Mouse (Mus musculus): ENCODE measurements around the gene Nubp2. TPM values are rescaled to one million over a fixed set of nuclear protein-coding genes. Genes with fewer than 3 reads are reported as not detected.

Nubp2 gene
- polyA plus RNA-seq, 1 experiment from 2014 or later, result 44.1 TPM

DNA sequence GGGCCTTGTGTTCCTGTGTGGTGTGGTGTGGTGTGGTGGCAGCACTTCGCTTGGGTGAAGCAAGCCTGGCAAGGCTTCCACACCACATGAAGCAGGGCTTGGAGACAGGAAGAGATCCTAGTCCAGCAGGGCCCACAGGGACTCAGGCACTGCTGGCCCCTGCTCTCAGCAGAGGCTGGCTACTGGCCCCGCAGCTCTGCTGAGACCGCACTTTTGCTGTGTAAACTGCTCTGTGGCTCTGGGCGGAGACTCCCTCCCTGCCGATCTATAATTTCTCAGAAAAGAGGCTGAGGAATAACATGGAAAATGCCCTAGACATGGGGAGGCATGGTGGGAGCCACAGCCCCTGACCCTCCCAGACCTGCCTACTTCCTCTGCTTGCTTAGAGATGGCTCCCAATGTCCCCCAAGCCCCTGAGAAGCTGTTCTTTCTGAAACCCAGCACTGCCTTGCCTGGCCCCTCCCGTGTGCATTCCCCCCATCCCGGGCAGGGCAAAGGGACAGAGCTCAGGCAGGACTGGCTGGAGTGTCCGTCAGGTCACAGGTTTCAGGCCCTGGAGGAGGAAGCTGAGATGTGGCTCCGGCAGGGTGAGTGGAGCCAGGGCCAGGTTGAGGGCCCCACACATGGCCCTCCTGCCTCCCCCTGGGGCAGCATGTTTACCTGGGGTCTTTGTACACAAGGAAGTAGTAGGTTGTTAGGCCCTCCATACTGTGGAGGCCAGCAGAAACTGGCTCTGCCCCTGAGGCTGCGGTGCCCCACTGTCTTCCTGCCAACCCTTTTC, 8.6 kb downstream of the Nubp2 start:
- Histone ChIP-seq H3K27me3 (ENCODE audit: control insufficient read depth, insufficient read depth, low read length) (no peaks in the 10 kb centered on the region), H3K4me2 (ENCODE audit: low read depth, low read length) (peak overlapping the region; percentile 44), H3K27ac (ENCODE audit: low read length) (peak overlapping the region; percentile 46; the same call in 1 of the 2 replicates), H3K36me3 (ENCODE audit: control insufficient read depth, insufficient read depth, low read length) (no peaks in the 10 kb centered on the region), H3K9ac (ENCODE audit: low read length) (peak overlapping the region; percentile 66), H3K4me3 (replicated peaks; ENCODE audit: low read length) (peak overlapping the region; percentile 16; the same call in 1 of the 2 replicates), H3K4me1 (ENCODE audit: control insufficient read depth, insufficient read depth, low read length) (peaks cover 6% of the 10 kb centered on the region; the same call in 1 of the 2 replicates), H3K9me3 (replicated peaks; ENCODE audit: control insufficient read depth, low read length) (no peaks in the 10 kb centered on the region)
- WGBS, result 33% methylated on average over 10 of the region's 10 CpGs
- ATAC-seq (ENCODE audit: insufficient read depth, low FRiP score), result peak; percentile 38

DNA sequence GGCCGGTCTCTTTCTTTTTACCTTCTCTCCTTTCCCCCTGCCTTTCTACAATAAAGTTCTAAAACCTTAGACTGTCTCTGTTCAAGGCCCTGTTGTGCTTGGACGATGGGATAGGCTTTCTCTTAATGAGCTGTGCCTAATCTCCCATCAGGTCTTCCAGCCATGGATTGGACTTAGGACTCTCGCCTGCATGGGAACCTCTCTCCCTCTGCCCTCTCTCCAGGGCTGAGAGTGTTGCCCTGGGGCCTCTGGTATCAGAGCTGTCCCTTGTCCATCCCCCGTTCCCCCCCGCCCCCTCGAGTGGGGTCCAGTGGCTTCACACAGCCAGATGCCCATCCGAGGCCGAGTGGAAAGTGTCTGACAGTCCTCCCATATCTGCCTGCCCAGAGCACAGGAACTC, 11.2 kb downstream of the Nubp2 start:
- Histone ChIP-seq H3K4me2 (ENCODE audit: low read depth, low read length) (no peak overlapping the region), H3K4me1 (ENCODE audit: control insufficient read depth, insufficient read depth, low read length) (peaks cover 6% of the 10 kb centered on the region; the same call in 1 of the 2 replicates), H3K27ac (ENCODE audit: low read length) (no peak overlapping the region), H3K4me3 (replicated peaks; ENCODE audit: low read length) (no peak overlapping the region), H3K36me3 (ENCODE audit: control insufficient read depth, insufficient read depth, low read length) (no peaks in the 10 kb centered on the region), H3K9me3 (replicated peaks; ENCODE audit: control insufficient read depth, low read length) (no peaks in the 10 kb centered on the region), H3K9ac (ENCODE audit: low read length) (no peak overlapping the region), H3K27me3 (ENCODE audit: control insufficient read depth, insufficient read depth, low read length) (no peaks in the 10 kb centered on the region)
- 78% methylated on average over 8 of the region's 8 CpGs for WGBS
- ATAC-seq (ENCODE audit: insufficient read depth, low FRiP score), result no peak

DNA sequence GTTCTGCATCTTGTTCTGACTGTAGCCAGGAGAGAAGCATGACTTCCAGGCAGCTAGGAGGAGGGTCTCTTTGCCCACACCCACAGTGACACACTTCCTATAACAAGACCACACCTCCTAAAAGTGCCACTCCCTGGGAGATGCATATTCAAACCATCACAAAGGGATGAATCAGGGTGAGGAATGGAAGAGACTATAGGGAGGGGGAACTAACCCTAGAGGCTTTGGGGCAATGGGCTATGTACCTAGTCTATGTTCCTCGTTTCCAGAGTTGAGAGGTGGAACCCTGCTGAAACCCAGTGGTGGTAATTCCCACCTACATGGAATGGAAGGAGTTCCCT, 11.8 kb downstream of the Nubp2 start:
- H3K27me3 ChIP-seq (ENCODE audit: control insufficient read depth, insufficient read depth, low read length), result no peaks in the 10 kb centered on the region
- no peak overlapping the region for H3K4me3 ChIP-seq (replicated peaks; ENCODE audit: low read length)
- H3K9ac ChIP-seq (ENCODE audit: low read length), result no peak overlapping the region
- ATAC-seq (ENCODE audit: insufficient read depth, low FRiP score), result no peak
- WGBS, result 56% methylated on average over 1 of the region's 1 CpGs
- no peaks in the 10 kb centered on the region for H3K36me3 ChIP-seq (ENCODE audit: control insufficient read depth, insufficient read depth, low read length)
- H3K9me3 ChIP-seq (replicated peaks; ENCODE audit: control insufficient read depth, low read length), result no peaks in the 10 kb centered on the region
- no peak overlapping the region for H3K4me2 ChIP-seq (ENCODE audit: low read depth, low read length)
- H3K4me1 ChIP-seq (ENCODE audit: control insufficient read depth, insufficient read depth, low read length), result peaks cover 6% of the 10 kb centered on the region; the same call in 1 of the 2 replicates
- no peak overlapping the region for H3K27ac ChIP-seq (ENCODE audit: low read length)

DNA sequence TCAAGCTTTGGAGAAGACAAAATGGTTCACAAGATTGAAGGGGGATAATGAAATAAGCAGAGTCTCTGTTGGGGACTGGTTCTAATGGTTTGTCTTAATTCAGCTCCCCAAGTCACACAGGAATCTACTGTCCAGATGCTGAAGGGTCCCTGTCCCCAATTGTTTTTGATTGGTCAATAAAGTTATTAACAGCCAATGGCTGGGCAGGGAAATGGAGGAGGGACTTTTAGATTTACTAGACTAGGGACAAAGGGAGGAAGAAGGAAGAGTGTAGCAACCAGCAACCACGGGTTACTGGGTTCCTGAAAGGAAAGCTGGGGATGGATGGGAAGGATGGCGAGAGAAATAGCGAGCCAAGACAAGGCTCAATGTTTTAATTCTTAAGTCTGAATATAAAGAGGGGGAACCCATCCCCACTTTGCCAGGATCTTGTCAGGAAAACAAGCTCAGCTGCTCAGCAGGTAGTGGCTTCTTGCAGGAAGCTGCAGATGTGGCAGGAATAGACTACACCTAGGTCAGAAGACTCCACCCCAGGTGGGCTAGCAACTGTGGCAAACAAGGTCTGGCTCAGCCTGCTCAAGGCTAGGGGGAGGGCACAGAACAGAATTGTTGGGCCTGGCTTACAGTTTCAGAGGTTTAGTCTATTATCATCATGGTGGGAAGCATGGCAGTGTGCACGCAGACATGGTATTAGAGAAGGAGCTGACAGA, 12.3 kb downstream of the Nubp2 start:
- no peaks in the 10 kb centered on the region for H3K27me3 ChIP-seq (ENCODE audit: control insufficient read depth, insufficient read depth, low read length)
- no peak overlapping the region for H3K4me3 ChIP-seq (replicated peaks; ENCODE audit: low read length)
- H3K4me1 ChIP-seq (ENCODE audit: control insufficient read depth, insufficient read depth, low read length), result peaks cover 6% of the 10 kb centered on the region; the same call in 1 of the 2 replicates
- 46% methylated on average over 4 of the region's 4 CpGs for WGBS
- no peak overlapping the region for H3K27ac ChIP-seq (ENCODE audit: low read length)
- no peaks in the 10 kb centered on the region for H3K36me3 ChIP-seq (ENCODE audit: control insufficient read depth, insufficient read depth, low read length)
- no peaks in the 10 kb centered on the region for H3K9me3 ChIP-seq (replicated peaks; ENCODE audit: control insufficient read depth, low read length)
- H3K4me2 ChIP-seq (ENCODE audit: low read depth, low read length), result no peak overlapping the region
- ATAC-seq (ENCODE audit: insufficient read depth, low FRiP score), result no peak
- no peak overlapping the region for H3K9ac ChIP-seq (ENCODE audit: low read length)

DNA sequence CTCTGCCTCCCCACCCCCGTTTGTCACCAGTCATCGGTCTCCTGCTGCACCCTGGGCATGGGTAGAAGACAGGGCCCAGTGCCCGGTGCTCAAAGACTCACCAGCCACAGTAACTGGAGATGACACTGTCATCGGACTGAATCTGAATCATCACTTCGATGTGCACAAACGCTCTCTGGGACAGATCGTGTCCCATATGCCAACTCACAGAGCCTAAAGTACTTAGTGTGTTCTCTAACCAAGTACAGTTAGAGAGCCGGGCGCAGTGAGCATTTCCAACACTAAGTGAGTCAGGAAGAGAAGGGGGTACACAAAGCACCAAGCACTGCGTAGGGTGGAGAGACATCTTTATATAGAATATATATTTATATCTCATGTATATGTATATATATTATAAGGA, 18.2 kb downstream of the Nubp2 start:
- Histone ChIP-seq H3K9ac (ENCODE audit: low read length) (no peak overlapping the region), H3K4me3 (replicated peaks; ENCODE audit: low read length) (no peak overlapping the region), H3K4me1 (ENCODE audit: control insufficient read depth, insufficient read depth, low read length) (no peaks in the 10 kb centered on the region), H3K27ac (ENCODE audit: low read length) (no peak overlapping the region), H3K9me3 (replicated peaks; ENCODE audit: control insufficient read depth, low read length) (no peaks in the 10 kb centered on the region), H3K4me2 (ENCODE audit: low read depth, low read length) (no peak overlapping the region), H3K36me3 (ENCODE audit: control insufficient read depth, insufficient read depth, low read length) (no peaks in the 10 kb centered on the region), H3K27me3 (ENCODE audit: control insufficient read depth, insufficient read depth, low read length) (no peaks in the 10 kb centered on the region)
- 90% methylated on average over 10 of the region's 10 CpGs for WGBS
- no peak for ATAC-seq (ENCODE audit: insufficient read depth, low FRiP score)

DNA sequence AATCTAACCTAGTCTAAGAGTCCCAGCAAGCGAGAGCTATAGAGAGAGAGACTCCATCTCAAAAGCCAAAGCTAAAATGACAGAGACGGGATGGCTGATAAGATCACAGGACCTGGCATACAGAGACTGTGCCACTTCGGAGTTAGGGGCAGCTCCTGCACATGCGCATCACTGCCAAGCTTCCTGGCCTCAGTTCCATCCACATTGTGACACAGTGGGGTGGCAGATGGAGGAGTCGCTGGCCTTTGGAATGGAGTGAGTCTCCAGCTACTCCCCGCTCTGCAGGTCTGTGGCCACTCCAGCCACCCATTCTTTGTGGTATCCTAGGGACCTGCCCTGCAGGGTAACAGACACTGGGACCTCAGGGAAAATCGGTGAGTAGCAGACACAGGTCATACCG, 20.4 kb downstream of the Nubp2 start, which contains the start of gene Igfals:
Gene Igfals, plus strand, starts transcription at position 222 of the 400 bp plus-strand sequence.
- no peaks in the 10 kb centered on the region for H3K27me3 ChIP-seq (ENCODE audit: control insufficient read depth, insufficient read depth, low read length)
- WGBS, result 87% methylated on average over 8 of the region's 8 CpGs
- H3K4me1 ChIP-seq (ENCODE audit: control insufficient read depth, insufficient read depth, low read length), result no peaks in the 10 kb centered on the region
- no peak within 1 kb of the TSS for H3K4me3 ChIP-seq (replicated peaks; ENCODE audit: low read length)
- peaks cover 7% of the 10 kb centered on the region; the same call in 1 of the 2 replicates for H3K36me3 ChIP-seq (ENCODE audit: control insufficient read depth, insufficient read depth, low read length)
- no peaks in the 10 kb centered on the region for H3K9me3 ChIP-seq (replicated peaks; ENCODE audit: control insufficient read depth, low read length)
- H3K9ac ChIP-seq (ENCODE audit: low read length), result no peak within 1 kb of the TSS
- H3K4me2 ChIP-seq (ENCODE audit: low read depth, low read length), result no peak within 1 kb of the TSS
- no peak for ATAC-seq (ENCODE audit: insufficient read depth, low FRiP score)
- no peak within 1 kb of the TSS for H3K27ac ChIP-seq (ENCODE audit: low read length)

DNA sequence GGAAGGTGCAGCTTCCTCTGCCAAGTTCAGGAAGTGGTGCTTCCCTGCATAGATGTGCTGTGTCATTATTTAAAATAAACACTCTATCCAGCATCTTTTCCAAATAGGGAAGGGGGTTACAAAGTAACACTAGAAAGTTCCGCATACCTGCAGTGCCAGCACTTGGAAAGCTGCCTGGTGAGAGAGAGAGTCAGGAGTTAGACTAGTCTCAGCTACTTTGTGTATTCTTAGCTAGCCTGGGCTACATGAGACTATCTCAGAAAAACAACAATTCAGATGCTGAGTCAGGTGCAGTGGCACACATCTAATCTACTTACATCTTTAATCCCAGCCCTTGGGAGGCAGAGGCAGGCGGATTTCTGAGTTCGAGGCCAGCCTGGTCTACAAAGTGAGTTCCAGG, 24.4 kb downstream of the Nubp2 start:
- Histone ChIP-seq H3K4me1 (ENCODE audit: control insufficient read depth, insufficient read depth, low read length) (no peaks in the 10 kb centered on the region), H3K9me3 (replicated peaks; ENCODE audit: control insufficient read depth, low read length) (no peaks in the 10 kb centered on the region), H3K4me3 (replicated peaks; ENCODE audit: low read length) (no peak overlapping the region), H3K27ac (ENCODE audit: low read length) (no peak overlapping the region), H3K36me3 (ENCODE audit: control insufficient read depth, insufficient read depth, low read length) (peaks cover 7% of the 10 kb centered on the region; the same call in 1 of the 2 replicates), H3K9ac (ENCODE audit: low read length) (no peak overlapping the region), H3K4me2 (ENCODE audit: low read depth, low read length) (no peak overlapping the region), H3K27me3 (ENCODE audit: control insufficient read depth, insufficient read depth, low read length) (no peaks in the 10 kb centered on the region)
- ATAC-seq (ENCODE audit: insufficient read depth, low FRiP score), result no peak
- WGBS, result 94% methylated on average over 3 of the region's 3 CpGs

DNA sequence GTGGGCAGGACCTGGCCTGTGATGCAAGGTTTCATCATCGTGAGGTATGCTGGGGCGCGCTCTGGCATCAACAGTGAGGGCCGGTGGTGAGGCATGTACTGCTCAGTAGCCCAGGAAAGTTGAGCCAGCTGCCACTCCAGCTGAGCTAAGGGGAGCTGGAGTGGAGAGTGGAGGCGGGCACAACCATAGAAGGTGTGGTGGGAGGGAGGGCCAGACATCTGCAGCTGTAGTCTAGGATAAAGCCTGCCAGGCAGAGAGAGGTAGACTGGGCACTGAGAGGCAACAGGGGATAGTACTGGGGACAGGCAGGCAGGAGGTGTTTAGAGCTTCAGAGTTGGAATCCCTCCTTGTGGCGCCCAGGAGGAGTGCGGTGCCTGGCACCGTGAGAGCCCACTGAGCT, 26.1 kb downstream of the Nubp2 start:
- Histone ChIP-seq H3K4me1 (ENCODE audit: control insufficient read depth, insufficient read depth, low read length) (no peaks in the 10 kb centered on the region), H3K4me2 (ENCODE audit: low read depth, low read length) (no peak overlapping the region), H3K9ac (ENCODE audit: low read length) (no peak overlapping the region), H3K9me3 (replicated peaks; ENCODE audit: control insufficient read depth, low read length) (no peaks in the 10 kb centered on the region), H3K36me3 (ENCODE audit: control insufficient read depth, insufficient read depth, low read length) (peaks cover 7% of the 10 kb centered on the region; the same call in 1 of the 2 replicates), H3K27me3 (ENCODE audit: control insufficient read depth, insufficient read depth, low read length) (no peaks in the 10 kb centered on the region), H3K27ac (ENCODE audit: low read length) (no peak overlapping the region), H3K4me3 (replicated peaks; ENCODE audit: low read length) (no peak overlapping the region)
- 92% methylated on average over 8 of the region's 8 CpGs for WGBS
- ATAC-seq (ENCODE audit: insufficient read depth, low FRiP score), result no peak

DNA sequence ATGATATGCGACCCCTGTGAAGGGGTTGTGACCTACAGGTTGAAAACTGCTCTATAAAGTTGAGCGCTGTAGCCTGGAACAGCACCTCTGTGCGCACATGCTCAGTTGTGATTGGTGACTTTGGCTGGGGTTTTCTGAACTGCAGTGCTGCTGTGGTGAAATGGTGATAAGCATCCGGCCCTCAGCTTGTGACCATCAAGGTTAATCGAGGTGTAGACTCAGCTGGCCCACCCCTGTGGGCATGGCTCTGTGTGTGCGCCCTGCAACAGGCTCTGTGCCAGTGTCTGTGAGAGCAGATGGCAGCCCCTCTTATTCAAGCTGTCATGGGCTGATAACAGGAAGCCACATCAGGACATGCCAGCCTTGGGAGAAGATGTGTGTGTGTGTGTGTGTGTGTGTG, 27.2 kb downstream of the Nubp2 start:
- Histone ChIP-seq H3K4me3 (replicated peaks; ENCODE audit: low read length) (no peak overlapping the region), H3K4me2 (ENCODE audit: low read depth, low read length) (no peak overlapping the region), H3K27me3 (ENCODE audit: control insufficient read depth, insufficient read depth, low read length) (no peaks in the 10 kb centered on the region), H3K36me3 (ENCODE audit: control insufficient read depth, insufficient read depth, low read length) (peaks cover 7% of the 10 kb centered on the region; the same call in 1 of the 2 replicates), H3K9ac (ENCODE audit: low read length) (no peak overlapping the region), H3K9me3 (replicated peaks; ENCODE audit: control insufficient read depth, low read length) (no peaks in the 10 kb centered on the region), H3K27ac (ENCODE audit: low read length) (no peak overlapping the region), H3K4me1 (ENCODE audit: control insufficient read depth, insufficient read depth, low read length) (no peaks in the 10 kb centered on the region)
- 82% methylated on average over 6 of the region's 6 CpGs for WGBS
- no peak for ATAC-seq (ENCODE audit: insufficient read depth, low FRiP score)
